Mouse (Mus musculus) midbrain, embryonic 16.5 days (tissue): ENCODE results near the gene Gm37596. TPM values are rescaled to one million over a fixed set of nuclear protein-coding genes. Genes with fewer than 3 reads are reported as not detected.
"Not testable (repeated sequence)": the region's sequence is repeated elsewhere in the genome, so short reads cannot be mapped to it uniquely, and the experiment has no call there.

Experiments used
- ATAC-seq: fragments of 200-750 bp; cut with Nextera tagmentation; 2 replicates; pipeline ENCODE4 v1.8.0; 2017; ENCODE audit warnings: moderate TSS enrichment
- H3K27ac ChIP-seq: fragments of 300-500 bp; sonication (generic); 2 replicates; pipeline ENCODE4 v1.5.1; 2014; ENCODE audit warnings: mild to moderate bottlenecking, low read length, mixed read lengths
- H3K27me3 ChIP-seq: fragments of 300-500 bp; sonication (generic); 2 replicates; pipeline ENCODE4 v1.6.1; 2014; ENCODE audit warnings: low read depth, low read length, mixed read lengths; ENCODE audit not compliant: control insufficient read depth, insufficient read depth
- H3K36me3 ChIP-seq: fragments of 300-500 bp; sonication (generic); 2 replicates; pipeline ENCODE4 v1.6.1; 2014; ENCODE audit warnings: mild to moderate bottlenecking, low read length, moderate library complexity, mixed read lengths; ENCODE audit not compliant: control insufficient read depth, insufficient read depth
- H3K4me1 ChIP-seq: fragments of 300-500 bp; sonication (generic); 2 replicates; pipeline ENCODE4 v1.6.1; 2014; ENCODE audit warnings: mild to moderate bottlenecking, low read length, mixed read lengths; ENCODE audit not compliant: control insufficient read depth, insufficient read depth
- H3K4me2 ChIP-seq: fragments of 300-500 bp; sonication (generic); 2 replicates; pipeline ENCODE4 v1.6.1; 2014; ENCODE audit warnings: mild to moderate bottlenecking, low read length, mixed read lengths
- H3K4me3 ChIP-seq: fragments of 300-500 bp; sonication (generic); 2 replicates; pipeline ENCODE4 v1.5.1; 2014; ENCODE audit warnings: low read depth, mild to moderate bottlenecking, low read length, moderate library complexity, mixed read lengths
- H3K9ac ChIP-seq: fragments of 300-500 bp; sonication (generic); 2 replicates; pipeline ENCODE4 v1.6.1; 2014; ENCODE audit warnings: low read depth, low read length, mixed read lengths
- H3K9me3 ChIP-seq: fragments of 300-500 bp; sonication (generic); replicated peaks from 2 replicates; pipeline ENCODE4 v1.6.1; 2014; ENCODE audit warnings: mild to moderate bottlenecking, low read length, mixed read lengths; ENCODE audit not compliant: control insufficient read depth, poor library complexity, severe bottlenecking
- WGBS: fragments of 180-500 bp; shearing (Covaris S2); extraction: QIAGEN DNeasy Blood & Tissue Kit; methylation state at CpG from one replicate; pipeline ENCODE4 v1.1.7; 2014; 5-methylcytosine and 5-hydroxymethylcytosine counted together
- polyA plus RNA-seq: library from polyadenylated mRNA; unstranded; fragments of >200 nt; fragmentation: Nextera tagmentation; extraction: Ambion mirVana; gene quantifications from 2 replicates; pipeline ENCODE4 v1.2.1, GENCODE M21; 2015

The Gm37596 gene
- not detected in 2 replicates for polyA plus RNA-seq

DNA sequence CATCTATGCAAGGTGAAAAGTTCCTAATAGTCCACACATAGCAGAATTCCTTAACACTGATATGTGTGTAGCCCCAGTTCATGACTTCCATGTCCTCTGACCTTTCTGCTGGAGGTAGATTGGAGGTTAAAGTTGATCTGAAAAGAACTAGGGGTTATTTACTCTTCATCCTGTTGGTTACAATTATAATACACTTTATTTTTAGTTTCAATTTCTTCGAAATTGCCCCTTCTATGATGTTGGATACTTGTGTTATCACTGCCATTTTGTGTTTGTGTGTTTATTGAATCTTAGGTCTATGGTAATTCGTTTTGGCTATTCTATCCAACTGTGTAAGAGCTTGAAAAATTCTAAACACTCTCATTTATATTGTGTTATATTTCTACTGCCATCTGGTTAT is at the start of gene Gm37596:
Gene Gm37596, minus strand, starts transcription at position 101 of the 400 bp plus-strand sequence.
- not testable (repeated sequence) for H3K9ac ChIP-seq, H3K4me2 ChIP-seq, H3K9me3 ChIP-seq, H3K36me3 ChIP-seq, H3K27me3 ChIP-seq, ATAC-seq, H3K4me1 ChIP-seq, H3K27ac ChIP-seq, H3K4me3 ChIP-seq
- 55% methylated on average over 1 of the region's 2 CpGs for WGBS

DNA sequence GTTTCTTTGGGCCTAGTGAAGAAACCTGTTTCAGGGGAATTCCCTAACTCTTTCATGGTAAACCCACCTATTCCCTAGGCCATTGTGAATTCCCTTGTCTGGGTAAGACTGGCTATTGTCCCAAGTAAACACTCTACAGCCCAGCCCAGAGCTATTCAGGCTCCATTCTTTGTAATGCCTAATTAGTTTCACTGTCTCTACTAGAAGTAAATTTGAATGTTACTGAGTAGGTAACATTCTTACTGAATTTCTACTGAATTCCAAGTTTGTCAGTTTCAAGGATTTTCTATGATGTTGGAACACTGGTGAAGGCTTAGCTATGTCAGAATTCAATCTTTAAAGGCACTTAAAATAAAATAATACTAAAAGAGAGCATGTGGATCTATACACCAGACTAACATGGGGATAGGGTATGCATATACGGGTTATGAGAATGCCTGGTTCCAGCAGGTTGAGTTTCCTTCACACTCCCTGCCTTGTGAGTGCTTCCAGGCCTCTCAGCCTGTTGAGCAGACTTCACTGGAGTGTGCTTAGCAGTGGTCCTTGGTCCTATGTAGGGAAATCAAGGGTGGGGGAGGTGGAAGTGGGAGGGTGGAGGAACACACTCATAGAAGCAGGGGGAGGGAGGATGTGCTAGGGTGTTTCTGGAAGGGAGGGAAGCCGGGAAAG is 16.2 kb upstream of the Gm37596 start:
- not testable (repeated sequence) for H3K4me1 ChIP-seq, H3K27me3 ChIP-seq, H3K27ac ChIP-seq, H3K4me3 ChIP-seq, H3K4me2 ChIP-seq, H3K9ac ChIP-seq, H3K36me3 ChIP-seq, ATAC-seq, H3K9me3 ChIP-seq
- WGBS, result 89% methylated on average over 2 of the region's 2 CpGs

DNA sequence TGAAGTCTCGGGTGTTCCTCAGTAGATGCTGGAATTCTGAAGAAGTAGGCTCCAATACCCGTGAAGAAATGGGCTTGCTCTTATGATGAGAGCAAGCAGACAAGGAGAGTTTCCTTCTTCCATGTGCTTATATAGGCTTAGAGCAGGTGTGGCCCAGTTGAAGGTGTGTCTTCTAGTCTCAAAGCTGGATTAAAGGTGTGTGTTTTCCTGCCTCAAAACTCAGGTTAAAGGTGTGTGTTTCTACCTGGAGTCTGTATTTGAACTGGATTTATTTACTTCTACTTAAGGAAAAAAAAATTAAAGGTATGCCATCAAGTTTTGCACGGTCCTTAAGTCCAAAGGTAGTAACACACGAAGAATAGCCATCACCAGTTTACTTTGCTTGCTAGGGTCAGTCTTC is 16.7 kb downstream of the Gm37596 start, which contains the start of gene Tdpoz1:
Gene Tdpoz1, minus strand, starts transcription at position 101 of the 400 bp plus-strand sequence.
- H3K4me2 ChIP-seq, H3K4me1 ChIP-seq, H3K27me3 ChIP-seq, H3K36me3 ChIP-seq, H3K27ac ChIP-seq, ATAC-seq, H3K4me3 ChIP-seq, H3K9ac ChIP-seq, H3K9me3 ChIP-seq: not testable (repeated sequence)
- WGBS, result 74% methylated on average over 2 of the region's 4 CpGs

DNA sequence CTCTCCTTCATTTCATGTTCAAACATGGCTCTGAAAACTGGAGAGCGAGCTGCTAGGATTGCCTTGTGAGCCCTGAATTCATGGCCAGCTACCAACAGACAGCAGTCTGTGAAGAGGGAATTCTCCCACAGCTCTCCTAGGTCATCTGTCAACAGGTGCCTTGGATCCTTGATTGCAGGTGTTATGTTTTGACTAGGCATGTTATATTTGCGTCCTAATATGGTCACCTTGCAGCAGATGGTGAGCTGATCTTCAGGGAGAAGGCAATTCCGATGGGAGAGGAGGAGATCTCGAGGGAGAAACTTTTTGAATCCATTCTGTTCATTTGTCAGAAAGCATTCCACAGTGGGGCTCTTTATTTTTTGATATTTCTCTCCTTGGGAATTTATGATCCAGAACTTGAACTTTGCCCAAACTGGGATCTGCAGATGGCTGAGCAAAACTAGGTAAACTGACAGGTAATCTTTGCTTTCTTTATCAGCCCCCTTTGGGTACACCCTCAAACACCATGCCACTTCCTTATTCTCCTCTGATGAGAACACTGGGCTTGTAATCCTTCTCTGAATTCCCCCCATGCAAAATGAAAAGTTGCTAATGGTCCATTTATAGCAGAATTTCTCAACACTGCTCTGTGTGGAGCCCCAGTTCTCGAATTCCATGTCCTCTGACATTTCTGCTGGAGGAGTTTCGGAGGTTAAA is 21.9 kb downstream of the Gm37596 start:
- H3K4me2 ChIP-seq, H3K27ac ChIP-seq, H3K9ac ChIP-seq, ATAC-seq, H3K36me3 ChIP-seq, H3K4me3 ChIP-seq, H3K9me3 ChIP-seq, H3K27me3 ChIP-seq, H3K4me1 ChIP-seq: not testable (repeated sequence)
- 81% methylated on average over 4 of the region's 6 CpGs for WGBS

- WGBS, result 85% methylated on average over 1 of the region's 1 CpGs
These were observed 38.6 kb downstream of the Gm37596 start for GRCm38 (mm10) chr3:93654260-93654659.

DNA sequence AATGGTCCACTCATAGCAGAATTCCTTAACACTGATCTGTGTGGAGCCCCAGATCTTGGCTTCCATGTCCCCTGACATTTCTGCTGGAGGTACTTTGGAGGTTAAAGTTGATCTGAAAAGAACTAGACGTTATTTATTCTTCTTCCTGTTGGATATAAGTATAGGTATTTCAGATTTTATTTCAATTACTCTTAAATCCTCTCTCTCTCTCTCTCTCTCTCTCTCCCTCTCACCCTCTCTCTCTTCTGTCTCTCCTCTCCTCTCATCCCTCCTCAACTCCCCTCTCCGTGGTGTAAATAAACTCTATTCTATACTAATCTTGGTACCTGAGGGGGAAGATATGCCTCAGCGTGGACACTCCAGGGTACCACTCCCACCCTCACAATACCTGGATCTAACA is 40.3 kb downstream of the Gm37596 start, which contains the start of gene Tdpoz2:
Gene Tdpoz2, minus strand, starts transcription at position 101 of the 400 bp plus-strand sequence.
- Histone ChIP-seq H3K4me3 (no peak within 1 kb of the TSS), H3K4me1 (no peaks in the 10 kb centered on the region), H3K27me3 (no peaks in the 10 kb centered on the region), H3K9me3 (no peaks in the 10 kb centered on the region), H3K36me3 (no peaks in the 10 kb centered on the region), H3K9ac (no peak within 1 kb of the TSS), H3K27ac (no peak within 1 kb of the TSS), H3K4me2 (no peak within 1 kb of the TSS)
- no peak for ATAC-seq
- WGBS, result 80% methylated on average over 3 of the region's 3 CpGs

More at GRCm38 (mm10) chr3:93654260-93654659, 38.6 kb downstream of the Gm37596 start:
- H3K9ac ChIP-seq, result no peak overlapping the region
- H3K9me3 ChIP-seq, result no peaks in the 10 kb centered on the region
- H3K4me3 ChIP-seq, result no peak overlapping the region
- H3K4me2 ChIP-seq, result no peak overlapping the region
- no peaks in the 10 kb centered on the region for H3K27me3 ChIP-seq
- ATAC-seq, result no peak
- no peaks in the 10 kb centered on the region for H3K36me3 ChIP-seq
- H3K4me1 ChIP-seq, result no peaks in the 10 kb centered on the region
- no peak overlapping the region for H3K27ac ChIP-seq

Other genes starting within 250 kb of the Gm37596 start
- gene Tchhl1, start 224.3 kb downstream of the Gm37596 start, polyA plus RNA-seq, result not detected in 2 replicates
- gene S100a11, start 172.6 kb downstream of the Gm37596 start, polyA plus RNA-seq, result 135 and 141 TPM in 2 replicates
- gene S100a10, start 138.0 kb downstream of the Gm37596 start, polyA plus RNA-seq, result 87.0 and 107 TPM in 2 replicates
- not detected in 2 replicates for gene Tdpoz2, start 40.4 kb downstream of the Gm37596 start, polyA plus RNA-seq
- not detected in 2 replicates for gene Tdpoz1, start 16.8 kb downstream of the Gm37596 start, polyA plus RNA-seq
- not detected in 2 replicates for gene Gm5773, start 79.9 kb upstream of the Gm37596 start, polyA plus RNA-seq
- not detected in 2 replicates for gene Tdpoz4, start 103.3 kb upstream of the Gm37596 start, polyA plus RNA-seq
- gene Tdpoz3, start 132.9 kb upstream of the Gm37596 start, polyA plus RNA-seq, result not detected in 2 replicates